Mouse (Mus musculus) gastrocnemius, postnatal 4 days (tissue): Measurements from ENCODE around the gene Ptprk. TPM values are rescaled to one million over a fixed set of nuclear protein-coding genes. Genes with fewer than 3 reads are reported as not detected.

ENCODE experiments used
- DNase-seq, 2 experiments: peaks; one replicate each; pipeline ENCODE4 v3.0.0; 2021 to 2022; ENCODE audit warnings: low spot score in 2 of 2, mixed read lengths in 2 of 2
- total RNA-seq, 2 experiments: library from RNA; stranded (reverse); gene quantifications; 2 replicates each; pipeline ENCODE4 v1.2.3; 2021

Ptprk gene
- total RNA-seq, 2 experiments from 2014 or later: 17.5 to 19.1 TPM

DNA sequence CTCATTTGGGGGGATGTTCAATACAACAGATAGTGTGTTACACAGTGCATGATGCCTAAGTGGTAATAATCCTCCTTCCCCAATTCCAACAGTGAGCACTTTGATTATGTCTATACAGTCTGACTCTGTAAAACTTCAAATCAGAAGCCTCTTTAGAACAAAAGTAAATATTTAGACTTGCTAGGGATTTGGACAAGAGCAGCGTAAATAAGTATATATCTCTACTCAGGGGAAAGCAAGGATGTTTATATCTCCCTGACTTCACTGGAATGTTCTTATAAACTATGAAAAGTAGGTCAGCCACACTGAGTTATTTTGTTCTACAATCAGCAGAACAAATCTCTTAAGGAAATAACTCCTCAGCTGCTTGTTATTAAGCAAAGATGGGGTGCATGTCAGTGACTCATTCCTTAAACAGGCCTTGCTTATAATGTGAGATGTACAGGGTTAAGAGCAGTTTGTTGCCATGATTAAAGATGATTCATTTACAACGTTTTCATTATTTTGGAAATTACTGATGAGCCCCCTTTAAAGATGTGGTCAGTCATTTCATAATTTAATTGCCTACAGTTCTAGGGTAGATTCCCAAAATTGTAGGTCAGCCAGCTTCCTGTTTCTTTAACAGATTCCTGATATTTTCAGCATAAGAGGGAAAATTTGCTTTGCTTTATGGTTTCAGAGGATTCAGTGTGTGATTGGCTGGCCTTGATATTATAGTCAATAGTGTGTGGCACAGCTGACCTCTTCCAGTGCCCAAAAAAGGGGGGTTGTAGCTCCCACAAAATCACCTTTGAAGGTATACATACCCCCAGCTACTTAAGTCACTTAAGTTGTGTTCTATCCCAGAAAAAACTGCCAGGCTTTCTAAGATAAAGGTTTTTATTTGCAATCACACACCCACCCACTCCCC, 321.2 kb downstream of the Ptprk start:
- DNase-seq: no peak

- no peak for DNase-seq
These were observed 321.9 kb downstream of the Ptprk start for GRCm38 (mm10) chr10:28396520-28396915.

DNA sequence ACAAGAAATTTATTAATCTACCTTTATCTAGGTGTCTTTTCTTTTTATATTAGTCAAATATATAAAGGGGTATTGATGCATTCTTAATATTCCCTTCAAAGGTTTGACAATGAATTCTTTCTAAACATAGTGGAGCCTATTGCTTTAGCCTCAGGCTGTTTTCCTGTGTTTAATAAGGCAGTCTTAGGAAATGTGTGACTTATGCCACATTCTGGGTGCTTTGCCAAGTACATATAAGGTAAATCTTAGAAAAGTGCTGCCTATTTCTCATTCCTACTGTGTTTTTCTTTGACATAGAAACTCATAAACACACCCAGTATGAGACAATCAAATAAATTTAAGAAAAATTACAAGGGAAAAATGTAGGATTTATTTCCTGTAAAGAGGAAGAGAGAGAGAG, 327.2 kb downstream of the Ptprk start:
- DNase-seq: no peak

DNA sequence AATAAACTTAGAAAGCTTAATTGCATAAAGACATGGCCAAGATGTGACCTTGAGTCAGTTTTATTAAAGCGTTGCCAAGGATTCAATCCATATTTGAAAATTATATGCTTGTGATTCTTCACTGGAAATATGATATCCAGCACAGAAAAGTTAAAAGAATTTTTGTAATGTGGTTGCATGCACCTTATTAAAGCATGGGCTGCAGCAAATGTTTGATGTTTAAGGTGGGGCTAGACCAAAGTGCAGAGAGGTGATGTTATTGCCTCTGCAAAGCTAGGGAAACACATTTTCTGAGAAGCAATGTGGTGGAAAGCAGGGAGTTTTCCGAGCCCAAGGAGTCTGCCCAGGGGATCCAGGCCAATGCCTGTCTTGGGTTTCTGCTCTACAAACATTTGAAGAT, 334.4 kb downstream of the Ptprk start:
- no peak for DNase-seq

DNA sequence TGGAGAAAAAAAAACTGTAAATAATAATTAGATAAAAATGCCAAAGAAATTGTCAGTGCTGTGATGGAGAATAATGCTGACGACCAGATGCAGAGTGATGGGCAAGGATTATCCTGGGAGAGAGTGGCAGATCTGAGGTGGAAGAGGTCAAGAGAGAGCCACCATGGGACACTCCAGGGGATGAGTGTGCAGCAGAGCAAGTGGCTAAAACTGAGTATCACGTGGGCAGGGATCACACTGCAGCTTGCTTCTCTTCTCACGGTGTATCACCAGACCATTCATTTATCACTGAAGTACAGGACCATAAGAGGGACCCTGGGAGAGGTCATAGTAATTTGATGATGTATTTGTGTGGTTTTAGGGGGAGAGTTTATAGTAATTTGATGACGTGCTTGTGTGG, 340.2 kb downstream of the Ptprk start:
- DNase-seq: no peak

GRCm38 (mm10) chr10:28422622-28423021, 348.0 kb downstream of the Ptprk start:
- DNase-seq: no peak

GRCm38 (mm10) chr10:28425371-28425770, 350.8 kb downstream of the Ptprk start:
- no peak for DNase-seq

- DNase-seq: no peak
These were observed 361.5 kb downstream of the Ptprk start for GRCm38 (mm10) chr10:28436084-28436483.

DNA sequence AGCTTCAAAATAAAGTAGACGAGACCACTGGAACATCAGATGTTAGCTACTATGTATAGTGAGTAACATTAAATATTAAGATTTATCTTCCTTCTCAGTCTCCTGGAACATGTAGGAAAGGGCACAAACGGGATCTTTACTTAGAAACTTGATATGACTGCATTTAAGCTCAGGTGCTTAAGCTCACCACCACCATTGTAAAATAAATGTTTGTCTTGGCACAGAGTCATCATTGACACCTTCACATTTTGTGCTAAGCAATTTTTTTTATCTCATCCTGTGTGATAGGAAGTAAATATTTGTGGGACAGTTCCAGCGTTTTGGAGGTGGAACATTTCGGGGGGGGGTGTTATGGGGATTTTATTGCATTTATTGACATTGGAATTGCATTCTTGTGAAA, 375.2 kb downstream of the Ptprk start:
- no peak for DNase-seq

DNA sequence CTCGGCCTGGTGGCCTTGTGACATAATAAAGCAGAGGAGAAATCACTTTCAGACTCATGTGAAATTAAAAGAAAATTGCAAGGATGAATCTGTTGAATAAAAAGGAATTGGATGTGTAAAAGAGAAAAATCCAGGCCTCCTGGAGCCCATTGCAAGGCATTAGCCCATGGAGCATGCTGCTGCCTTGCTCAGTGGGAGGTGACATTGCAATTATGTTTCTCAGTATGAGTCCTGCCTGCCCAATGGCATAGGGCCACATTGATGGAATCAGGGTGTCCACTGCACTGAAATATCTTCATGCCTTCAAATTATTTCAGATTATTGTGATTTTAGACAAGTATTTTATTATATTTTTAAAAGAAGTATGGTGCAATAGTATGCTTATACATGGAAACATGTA, 376.0 kb downstream of the Ptprk start:
- DNase-seq: no peak

DNA sequence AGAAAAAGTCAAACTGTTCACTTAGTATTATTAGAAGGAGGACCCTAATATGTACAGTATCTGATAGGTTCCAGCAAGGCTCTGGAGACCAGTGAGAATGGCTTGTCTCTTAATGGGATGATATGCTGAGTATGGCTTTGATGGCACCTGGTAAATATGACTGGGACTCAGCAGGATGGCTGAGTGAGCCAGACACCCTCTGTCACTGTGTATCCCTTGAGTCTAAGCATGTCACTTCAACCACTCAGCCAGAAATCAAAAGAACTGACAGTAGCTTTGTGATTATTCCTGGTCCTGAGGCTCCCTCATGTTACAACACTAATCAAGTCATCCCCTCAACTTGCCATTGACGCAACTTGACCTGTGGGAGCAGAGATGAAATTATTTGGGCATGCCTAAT, 383.4 kb downstream of the Ptprk start:
- no peak for DNase-seq

- no peak for DNase-seq
These were observed 385.3 kb downstream of the Ptprk start for GRCm38 (mm10) chr10:28459963-28460362.

DNA sequence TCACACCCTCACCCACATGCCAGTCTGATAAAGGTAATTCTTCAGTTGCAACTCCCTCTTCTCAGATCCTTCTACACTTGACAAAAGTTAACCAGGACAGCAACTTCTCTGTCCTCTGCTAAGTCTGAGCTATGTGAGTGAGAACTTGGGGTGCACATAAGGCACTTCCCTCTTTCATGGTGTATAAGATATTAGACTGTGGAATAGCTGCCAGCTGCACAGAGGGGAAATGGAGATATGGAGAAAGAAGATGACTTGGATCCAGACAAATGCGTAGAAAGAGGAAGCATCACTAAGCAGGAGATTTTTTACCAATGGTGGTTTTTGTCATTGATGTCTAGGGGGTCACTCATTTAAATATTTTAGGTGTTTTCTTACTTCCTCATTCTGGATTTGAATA, 389.1 kb downstream of the Ptprk start:
- DNase-seq: no peak

DNA sequence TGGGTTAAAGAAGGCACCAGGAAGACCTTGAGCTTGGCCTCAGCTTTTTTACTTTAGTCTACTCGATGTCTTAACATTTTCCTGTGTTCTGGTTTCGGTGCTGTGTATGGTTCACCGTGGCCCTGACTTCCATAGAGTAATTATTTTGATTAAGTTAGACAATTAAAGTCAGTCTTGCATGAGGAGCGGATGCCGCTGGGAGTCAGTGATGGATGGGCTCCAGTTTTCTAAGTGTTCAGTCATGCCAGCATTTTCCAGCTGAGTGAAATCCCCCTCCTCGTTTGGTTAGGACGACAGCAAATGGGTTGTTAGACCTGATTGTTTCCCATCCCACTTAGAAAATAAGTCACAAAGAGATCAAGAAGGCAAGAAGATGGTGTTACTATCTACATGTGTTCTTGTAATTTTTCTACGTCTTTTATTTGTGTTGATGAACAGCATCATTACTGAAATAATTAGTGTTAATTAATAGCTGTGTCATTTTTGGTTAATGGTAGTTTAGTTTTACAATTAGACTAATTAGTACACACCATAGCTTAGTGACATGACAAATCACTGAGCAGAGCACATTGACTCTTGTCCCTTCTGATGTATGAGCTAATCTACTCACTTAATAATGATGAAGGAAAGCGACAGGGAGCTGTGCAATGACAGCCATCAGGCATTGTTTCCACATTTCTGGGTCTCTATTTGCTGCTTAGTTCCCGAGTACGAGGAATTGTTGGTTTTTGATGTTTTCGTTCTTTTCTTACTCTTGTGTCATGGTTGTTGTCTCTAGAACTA, 390.3 kb downstream of the Ptprk start:
- DNase-seq: no peak

DNA sequence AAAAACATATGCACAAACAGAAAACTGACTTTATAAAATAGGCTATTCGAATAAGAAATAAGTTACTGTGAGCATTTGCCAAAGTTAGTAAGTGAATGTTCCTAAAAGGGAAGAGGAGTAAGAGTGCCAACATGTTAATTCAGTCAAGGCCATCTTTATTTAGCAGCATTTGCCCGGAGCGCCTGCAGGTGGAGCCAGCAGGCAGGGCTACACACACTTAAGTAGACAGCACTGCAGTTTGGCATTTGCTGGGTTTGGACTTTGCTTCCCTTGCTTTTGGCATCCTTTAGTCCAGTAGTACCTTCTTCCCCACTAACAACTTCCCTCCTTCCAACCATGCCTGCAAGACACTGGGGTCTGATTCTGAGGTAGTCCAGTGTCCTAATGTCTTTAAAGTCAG, 411.0 kb downstream of the Ptprk start:
- DNase-seq: no peak

DNA sequence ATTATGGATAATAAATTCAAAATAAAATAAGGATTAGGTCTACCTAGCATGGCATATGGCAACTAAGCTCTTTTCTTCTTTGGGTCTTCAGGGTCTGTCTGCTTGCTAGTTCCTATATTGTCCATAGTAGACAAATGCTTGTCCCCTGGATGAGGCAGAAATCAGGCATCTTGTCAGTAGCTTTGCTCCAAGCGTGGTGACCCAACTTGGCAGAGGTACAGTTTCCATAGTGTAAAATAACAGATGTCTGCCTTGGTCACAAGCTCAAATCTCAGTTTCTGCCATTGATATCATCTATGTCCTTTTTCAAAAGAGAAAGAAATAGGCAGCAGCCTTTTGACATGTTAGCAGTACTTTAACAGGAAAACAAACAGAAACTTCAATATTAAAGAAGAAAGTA, 416.4 kb downstream of the Ptprk start:
- no peak for DNase-seq

DNA sequence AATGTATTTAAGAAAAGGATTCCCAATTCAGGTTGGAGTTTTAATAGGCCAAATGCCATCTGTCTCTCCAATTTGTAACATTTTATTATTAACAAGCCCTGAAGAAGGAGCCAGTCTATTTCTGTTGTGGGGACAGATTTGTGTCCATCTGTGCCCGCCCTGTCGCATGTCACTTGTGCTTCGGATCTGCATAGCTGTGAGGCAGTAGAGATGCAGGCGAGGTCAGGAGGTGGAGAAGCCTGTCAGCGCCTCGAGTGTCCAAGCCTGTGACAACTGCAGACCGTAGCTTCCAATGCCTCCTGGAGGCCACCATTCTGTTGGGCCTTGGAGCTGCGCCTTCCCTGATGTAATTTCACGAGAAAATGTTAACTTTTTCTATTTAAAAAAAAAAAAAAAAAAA, 417.6 kb downstream of the Ptprk start:
- no peak for DNase-seq

DNA sequence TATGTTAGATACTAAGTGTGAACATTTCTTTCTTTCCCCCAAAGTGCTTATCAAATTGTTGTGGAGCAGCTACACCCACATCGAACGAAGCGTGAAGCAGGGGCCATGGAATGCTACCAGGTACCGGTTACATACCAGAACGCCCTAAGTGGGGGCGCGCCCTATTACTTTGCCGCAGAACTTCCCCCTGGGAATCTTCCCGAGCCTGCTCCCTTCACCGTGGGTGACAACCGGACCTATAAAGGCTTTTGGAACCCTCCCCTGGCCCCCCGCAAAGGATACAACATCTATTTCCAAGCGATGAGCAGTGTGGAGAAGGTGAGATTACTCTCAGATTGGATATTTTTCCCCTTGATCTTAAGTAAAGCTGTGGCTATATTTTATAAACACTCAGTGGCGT, 418.2 kb downstream of the Ptprk start:
- DNase-seq: no peak

GRCm38 (mm10) chr10:28493271-28493861, 418.7 kb downstream of the Ptprk start:
- DNase-seq: no peak

DNA sequence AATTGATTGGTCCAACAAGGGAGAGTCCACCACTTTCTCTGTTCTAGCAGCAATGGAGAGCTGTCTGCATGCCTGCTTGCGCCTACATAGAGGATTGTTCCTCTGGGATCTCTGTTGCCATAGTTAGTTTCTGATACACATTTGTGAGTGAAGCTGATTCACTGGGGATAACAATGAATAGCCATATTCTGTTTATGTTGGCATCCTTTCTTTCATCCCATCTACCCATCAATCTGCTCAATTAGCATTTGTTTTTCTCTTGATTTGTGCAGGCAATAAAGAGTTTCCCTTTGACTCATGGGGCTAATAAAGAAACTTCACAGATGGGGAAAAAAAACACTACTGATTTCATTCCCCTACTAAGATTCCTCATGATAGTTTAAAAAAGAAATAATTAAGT, 423.2 kb downstream of the Ptprk start:
- DNase-seq: no peak

GRCm38 (mm10) chr10:28498504-28498903, 423.9 kb downstream of the Ptprk start:
- no peak for DNase-seq

DNA sequence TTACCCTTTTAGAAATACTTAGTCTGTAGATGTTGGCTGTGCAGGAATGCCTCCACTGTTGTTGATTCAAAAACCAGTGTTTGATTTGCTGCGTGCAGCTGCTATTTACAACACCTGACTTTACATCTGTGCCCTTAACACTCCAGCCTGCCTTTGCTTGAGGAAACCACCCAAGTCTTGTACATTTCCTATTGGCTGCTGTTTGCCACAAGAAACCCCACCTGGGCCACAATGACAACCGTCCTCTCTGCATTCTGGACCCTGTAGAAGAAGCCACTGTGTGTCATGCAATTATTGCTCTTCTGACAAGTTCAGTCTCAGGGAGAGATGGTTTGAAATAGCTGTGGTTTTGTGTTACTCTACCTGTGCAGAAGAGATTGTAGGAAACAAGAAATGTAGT, 439.0 kb downstream of the Ptprk start:
- DNase-seq: no peak
